Mouse (Mus musculus) midbrain, embryonic 10.5 days (tissue): ENCODE measurements around the gene Cysrt1. TPM values are rescaled to one million over a fixed set of nuclear protein-coding genes. Genes with fewer than 3 reads are reported as not detected.
"Not testable (repeated sequence)": the region's sequence is repeated elsewhere in the genome, so short reads cannot be mapped to it uniquely, and the experiment has no call there.

Experiments used
- DNase-seq: peaks from one replicate; pipeline ENCODE4 v3.0.0-alpha.2; 2017; ENCODE audit warnings: low spot score
- H3K27ac ChIP-seq: fragments of 300-500 bp; sonication (generic); replicated peaks from 2 replicates; pipeline ENCODE4 v1.5.1; 2016; ENCODE audit warnings: mild to moderate bottlenecking
- H3K27me3 ChIP-seq: fragments of 300-500 bp; sonication (generic); 2 replicates; pipeline ENCODE4 v1.6.1; 2016; ENCODE audit warnings: low read depth, mild to moderate bottlenecking; ENCODE audit not compliant: poor library complexity, severe bottlenecking
- H3K36me3 ChIP-seq: fragments of 300-500 bp; sonication (generic); 2 replicates; pipeline ENCODE4 v1.6.1; 2016; ENCODE audit warnings: mild to moderate bottlenecking, moderate library complexity
- H3K4me1 ChIP-seq: fragments of 300-500 bp; sonication (generic); 2 replicates; pipeline ENCODE4 v1.6.1; 2016
- H3K4me3 ChIP-seq: fragments of 300-500 bp; sonication (generic); 2 replicates; pipeline ENCODE4 v1.5.1; 2016; ENCODE audit warnings: mild to moderate bottlenecking, moderate library complexity
- H3K9me3 ChIP-seq: fragments of 300-500 bp; sonication (generic); replicated peaks from 2 replicates; pipeline ENCODE4 v1.6.1; 2016; ENCODE audit warnings: mild to moderate bottlenecking
- WGBS: fragments of 180-500 bp; shearing (Covaris S2); methylation state at CpG from one replicate; pipeline ENCODE4 v1.1.7; 2016; 5-methylcytosine and 5-hydroxymethylcytosine counted together
- polyA plus RNA-seq: library from polyadenylated mRNA; unstranded; fragments of >200 nt; fragmentation: Nextera tagmentation; extraction: Ambion mirVana; gene quantifications from 2 replicates; pipeline ENCODE4 v1.2.1, GENCODE M21; 2016

Cysrt1 gene
- polyA plus RNA-seq, 1 experiment from 2014 or later: 0.22 TPM

DNA sequence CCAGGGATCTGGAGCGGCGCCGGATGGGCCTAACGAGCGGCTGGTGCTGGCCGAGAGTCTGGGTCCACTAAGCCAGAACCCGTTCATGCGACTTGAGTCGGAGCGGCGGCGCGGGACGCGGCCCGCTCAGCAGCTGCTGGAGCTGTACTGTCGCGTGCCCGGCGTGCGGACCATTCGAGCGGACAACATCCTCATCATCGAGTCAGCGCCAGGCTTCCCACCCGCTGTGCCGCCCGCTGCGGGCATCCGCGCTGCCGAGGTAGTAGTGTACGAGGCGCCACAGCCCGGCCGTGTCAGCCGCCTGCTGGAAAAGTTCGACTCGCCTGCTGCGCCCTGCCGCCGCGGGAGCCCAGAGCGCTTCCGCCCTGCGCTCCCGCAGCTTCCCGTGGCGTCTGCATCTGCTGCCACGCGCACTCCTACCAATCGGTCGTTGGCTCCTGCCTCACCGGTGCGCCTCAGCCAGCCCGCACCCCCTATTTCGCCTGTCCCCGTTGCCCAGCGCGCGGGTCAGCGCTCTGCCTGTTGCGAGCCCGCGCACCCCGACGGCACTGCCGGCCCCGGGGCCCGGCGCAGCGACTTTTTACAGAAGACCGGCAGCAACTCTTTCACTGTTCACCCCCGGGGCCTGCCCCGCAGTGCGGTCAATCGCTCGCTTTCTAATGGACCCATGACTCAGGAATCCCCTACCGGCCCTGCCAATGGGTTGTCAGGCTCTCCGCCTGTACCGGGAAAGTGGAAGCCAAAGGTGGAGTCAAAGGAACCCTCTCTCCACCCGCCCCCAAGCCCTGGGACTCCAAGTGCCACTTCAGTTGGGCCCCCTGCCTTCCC lies 20.8 kb upstream of the Cysrt1 start:
- Histone ChIP-seq H3K27ac (peak overlapping the region; percentile 73), H3K4me1 (peaks cover 52% of the 10 kb centered on the region), H3K9me3 (no peaks in the 10 kb centered on the region), H3K27me3 (peaks cover 25% of the 10 kb centered on the region), H3K36me3 (peaks cover 4% of the 10 kb centered on the region; the same call in 1 of the 2 replicates), H3K4me3 (peak overlapping the region; percentile 79)
- WGBS: under 1% methylated on average over 80 of the region's 82 CpGs
- DNase-seq: no peak

- Histone ChIP-seq H3K36me3 (no peaks in the 10 kb centered on the region), H3K4me1 (peaks cover 51% of the 10 kb centered on the region), H3K4me3 (peak within 1 kb of the TSS; percentile 79), H3K27me3 (peaks cover 25% of the 10 kb centered on the region), H3K27ac (peak within 1 kb of the TSS; percentile 73), H3K9me3 (no peaks in the 10 kb centered on the region)
- under 1% methylated on average over 39 of the region's 39 CpGs for WGBS
- DNase-seq: peak; percentile 91
These were observed 20.1 kb upstream of the Cysrt1 start, which contains the start of gene Tprn for GRCm38 (mm10) chr2:25262291-25262767. TSS of gene Tprn (plus strand) at chr2:25262618.

GRCm38 (mm10) chr2:25261870-25262269 lies 19.6 kb upstream of the Cysrt1 start:
- Histone ChIP-seq H3K27me3 (peaks cover 25% of the 10 kb centered on the region), H3K36me3 (no peaks in the 10 kb centered on the region), H3K4me1 (peaks cover 46% of the 10 kb centered on the region), H3K27ac (peak overlapping the region; percentile 72), H3K4me3 (peak overlapping the region; percentile 79), H3K9me3 (no peaks in the 10 kb centered on the region)
- DNase-seq: no peak
- 48% methylated on average over 12 of the region's 12 CpGs for WGBS

- no peaks in the 10 kb centered on the region for H3K9me3 ChIP-seq
- H3K36me3 ChIP-seq: no peaks in the 10 kb centered on the region
- WGBS: 56% methylated on average over 2 of the region's 2 CpGs
- H3K27me3 ChIP-seq: peaks cover 11% of the 10 kb centered on the region
- no peak overlapping the region for H3K4me3 ChIP-seq
- H3K27ac ChIP-seq: no peak overlapping the region
- H3K4me1 ChIP-seq: peaks cover 39% of the 10 kb centered on the region
- DNase-seq: no peak
These were observed 16.6 kb upstream of the Cysrt1 start for GRCm38 (mm10) chr2:25258887-25259286.

- H3K9me3 ChIP-seq, H3K27me3 ChIP-seq, DNase-seq, H3K27ac ChIP-seq, H3K4me3 ChIP-seq: not testable (repeated sequence)
- H3K36me3 ChIP-seq: peaks cover 14% of the 10 kb centered on the region
- WGBS: 82% methylated on average over 5 of the region's 5 CpGs
- H3K4me1 ChIP-seq: peaks cover 24% of the 10 kb centered on the region
These were observed 15.0 kb upstream of the Cysrt1 start for GRCm38 (mm10) chr2:25257250-25257649.

DNA sequence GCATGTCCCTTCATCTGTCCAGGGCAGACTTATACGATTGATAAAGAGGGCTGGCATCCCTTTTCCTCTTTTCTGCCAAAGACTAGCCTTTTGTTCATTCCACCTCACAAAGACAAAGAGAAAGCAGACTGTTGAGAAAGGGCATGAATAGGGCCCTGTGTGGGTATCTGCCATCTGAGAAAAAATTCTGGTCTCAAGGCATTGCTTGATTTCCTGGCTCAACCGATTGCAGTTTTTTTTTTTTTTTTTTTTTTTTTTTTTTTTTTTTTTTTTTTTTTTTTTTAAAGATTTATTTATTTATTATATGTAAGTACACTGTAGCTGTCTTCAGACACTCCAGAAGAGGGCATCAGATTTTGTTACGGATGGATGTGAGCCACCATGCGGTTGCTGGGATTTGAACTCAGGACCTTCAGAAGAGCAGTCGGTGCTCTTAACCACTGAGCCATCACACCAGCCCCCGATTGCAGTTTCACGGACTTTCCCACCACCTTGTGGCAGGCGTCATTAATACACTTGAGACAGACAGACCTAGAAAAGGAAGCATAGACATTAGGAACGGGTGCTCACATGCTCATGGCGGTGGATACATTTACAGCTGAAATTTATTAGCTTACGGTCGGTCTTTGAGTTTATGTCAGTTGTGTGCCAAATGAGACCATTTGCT lies 14.3 kb upstream of the Cysrt1 start:
- H3K27ac ChIP-seq, H3K9me3 ChIP-seq, DNase-seq, H3K27me3 ChIP-seq: not testable (repeated sequence)
- Histone ChIP-seq H3K36me3 (peaks cover 21% of the 10 kb centered on the region), H3K4me1 (peaks cover 18% of the 10 kb centered on the region), H3K4me3 (peak overlapping the region; percentile 92)
- 61% methylated on average over 12 of the region's 12 CpGs for WGBS

DNA sequence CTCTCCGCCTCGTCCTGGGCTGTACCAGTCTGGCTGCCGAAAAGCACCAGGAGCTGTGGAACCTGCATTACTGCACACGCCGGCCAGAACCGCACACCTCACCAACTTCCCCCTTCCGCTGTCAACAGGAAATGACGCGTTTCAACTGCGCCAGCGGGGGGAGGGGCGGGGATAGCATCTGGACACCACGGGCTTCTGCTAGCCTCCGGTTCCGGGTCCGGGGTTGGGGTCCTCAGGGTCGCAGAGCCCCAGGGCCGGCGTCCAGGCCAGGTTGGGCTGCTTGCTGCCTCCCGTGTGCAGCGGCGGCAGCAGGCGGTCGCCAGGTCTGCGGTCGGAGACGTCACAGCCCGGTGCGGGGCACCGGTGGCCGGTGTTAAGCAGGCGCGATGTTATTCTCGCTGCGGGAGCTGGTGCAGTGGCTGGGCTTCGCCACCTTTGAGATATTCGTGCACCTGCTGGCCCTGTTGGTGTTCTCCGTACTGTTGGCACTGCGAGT lies 13.1 kb upstream of the Cysrt1 start, which contains the start of gene Tmem203:
Gene Tmem203 (plus strand): TSS at position 156 of the 496 bp plus-strand sequence.
- Histone ChIP-seq H3K4me3 (peak within 1 kb of the TSS; percentile 92), H3K36me3 (peaks cover 34% of the 10 kb centered on the region), H3K27ac (peak within 1 kb of the TSS; percentile 94), H3K9me3 (no peaks in the 10 kb centered on the region), H3K4me1 (peaks cover 18% of the 10 kb centered on the region), H3K27me3 (no peaks in the 10 kb centered on the region)
- 0% methylated on average over 39 of the region's 39 CpGs for WGBS
- peak; percentile 95 for DNase-seq

- no peak for DNase-seq
- Histone ChIP-seq H3K27me3 (no peaks in the 10 kb centered on the region), H3K4me1 (peaks cover 18% of the 10 kb centered on the region), H3K36me3 (peaks cover 64% of the 10 kb centered on the region), H3K27ac (no peak overlapping the region), H3K9me3 (no peaks in the 10 kb centered on the region), H3K4me3 (no peak overlapping the region)
- WGBS: 89% methylated on average over 1 of the region's 1 CpGs
These were observed 10.1 kb upstream of the Cysrt1 start for GRCm38 (mm10) chr2:25252331-25252730.

DNA sequence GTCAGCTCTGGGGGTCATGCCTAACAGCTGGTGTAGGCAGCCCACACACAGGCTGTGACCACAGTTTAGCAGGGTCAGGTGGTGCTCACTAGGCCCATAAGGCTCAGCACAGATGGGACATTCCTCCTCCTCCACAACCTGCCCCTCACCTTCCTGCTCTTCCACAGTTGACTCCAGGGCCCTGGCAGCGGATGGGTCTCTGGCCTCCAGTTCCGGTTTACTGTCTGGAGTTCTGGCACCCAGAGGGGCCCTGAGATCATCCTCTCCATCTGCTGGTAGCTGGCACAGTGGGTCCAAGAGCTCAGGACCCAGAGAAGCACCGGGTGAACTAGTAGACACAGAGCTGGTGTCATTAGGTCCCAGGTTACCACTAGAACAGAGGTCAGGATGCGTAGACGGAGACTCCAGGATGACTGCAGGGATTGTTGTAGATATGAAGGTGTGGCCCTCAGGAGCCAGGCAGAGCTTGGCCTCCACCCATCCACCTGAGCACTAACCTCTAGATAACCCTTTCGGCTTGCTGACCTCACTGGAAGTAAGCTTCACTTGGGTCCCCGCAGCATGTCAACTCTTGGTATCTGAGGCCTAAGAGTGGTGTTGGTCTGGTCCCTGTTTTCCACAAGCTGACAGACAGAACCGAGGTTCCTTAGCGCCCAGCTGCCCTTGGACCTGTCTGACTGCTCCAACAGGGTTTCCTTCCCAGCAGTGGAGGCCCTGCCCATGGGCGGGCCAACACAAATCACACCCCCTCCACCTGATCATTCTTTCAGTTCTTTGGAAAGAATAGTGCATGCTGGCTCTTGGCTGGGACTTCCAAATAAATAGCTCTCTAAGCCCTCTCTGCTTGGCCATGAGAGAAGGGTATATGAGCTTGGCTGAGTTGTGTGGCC lies 4.2 kb upstream of the Cysrt1 start, which contains the start of gene AL732309.1:
Gene AL732309.1 (minus strand): TSS at position 681 of the 890 bp plus-strand sequence.
- no peak within 1 kb of the TSS for H3K27ac ChIP-seq
- H3K9me3 ChIP-seq: no peaks in the 10 kb centered on the region
- H3K4me1 ChIP-seq: peaks cover 20% of the 10 kb centered on the region
- peaks cover 75% of the 10 kb centered on the region for H3K36me3 ChIP-seq
- 92% methylated on average over 10 of the region's 10 CpGs for WGBS
- DNase-seq: no peak
- peaks cover 30% of the 10 kb centered on the region for H3K27me3 ChIP-seq
- no peak within 1 kb of the TSS for H3K4me3 ChIP-seq

- Histone ChIP-seq H3K9me3 (no peaks in the 10 kb centered on the region), H3K27me3 (peaks cover 38% of the 10 kb centered on the region), H3K4me3 (no peak overlapping the region), H3K4me1 (peaks cover 33% of the 10 kb centered on the region), H3K36me3 (peaks cover 52% of the 10 kb centered on the region), H3K27ac (no peak overlapping the region)
- 83% methylated on average over 4 of the region's 4 CpGs for WGBS
- no peak for DNase-seq
These were observed 1.9 kb upstream of the Cysrt1 start for GRCm38 (mm10) chr2:25244144-25244543.

- H3K27me3 ChIP-seq: peaks cover 38% of the 10 kb centered on the region
- H3K4me1 ChIP-seq: peaks cover 33% of the 10 kb centered on the region
- WGBS: 77% methylated on average over 8 of the region's 8 CpGs
- no peaks in the 10 kb centered on the region for H3K9me3 ChIP-seq
- peak overlapping the region; percentile 67; the same call in 1 of the 2 replicates for H3K4me3 ChIP-seq
- DNase-seq: no peak
- peaks cover 44% of the 10 kb centered on the region for H3K36me3 ChIP-seq
- H3K27ac ChIP-seq: peak overlapping the region; percentile 80; the same call in 1 of the 2 replicates
These were observed 1.1 kb upstream of the Cysrt1 start for GRCm38 (mm10) chr2:25243342-25243741.

- Histone ChIP-seq H3K9me3 (no peaks in the 10 kb centered on the region), H3K4me1 (peaks cover 33% of the 10 kb centered on the region), H3K4me3 (peak overlapping the region; percentile 67), H3K27ac (peak overlapping the region; percentile 80; the same call in 1 of the 2 replicates), H3K36me3 (peaks cover 24% of the 10 kb centered on the region), H3K27me3 (peaks cover 38% of the 10 kb centered on the region)
- DNase-seq: no peak
- WGBS: 20% methylated on average over 6 of the region's 6 CpGs
These were observed 845 bp downstream of the Cysrt1 start for GRCm38 (mm10) chr2:25241438-25241775.
